Mouse (Mus musculus): ENCODE data around the gene Hist1h3f. TPM values are rescaled to one million over a fixed set of nuclear protein-coding genes. Genes with fewer than 3 reads are reported as not detected.
A peak's percentile ranks its signal among the peaks of the same experiment; 100 is the strongest.
"Not testable (repeated sequence)": the region's sequence is repeated elsewhere in the genome, so short reads cannot be mapped to it uniquely, and the experiment has no call there.

Hist1h3f gene
- total and polyA plus RNA-seq, 2 experiments from 2014 or later, result 0.21 to 239 TPM

DNA sequence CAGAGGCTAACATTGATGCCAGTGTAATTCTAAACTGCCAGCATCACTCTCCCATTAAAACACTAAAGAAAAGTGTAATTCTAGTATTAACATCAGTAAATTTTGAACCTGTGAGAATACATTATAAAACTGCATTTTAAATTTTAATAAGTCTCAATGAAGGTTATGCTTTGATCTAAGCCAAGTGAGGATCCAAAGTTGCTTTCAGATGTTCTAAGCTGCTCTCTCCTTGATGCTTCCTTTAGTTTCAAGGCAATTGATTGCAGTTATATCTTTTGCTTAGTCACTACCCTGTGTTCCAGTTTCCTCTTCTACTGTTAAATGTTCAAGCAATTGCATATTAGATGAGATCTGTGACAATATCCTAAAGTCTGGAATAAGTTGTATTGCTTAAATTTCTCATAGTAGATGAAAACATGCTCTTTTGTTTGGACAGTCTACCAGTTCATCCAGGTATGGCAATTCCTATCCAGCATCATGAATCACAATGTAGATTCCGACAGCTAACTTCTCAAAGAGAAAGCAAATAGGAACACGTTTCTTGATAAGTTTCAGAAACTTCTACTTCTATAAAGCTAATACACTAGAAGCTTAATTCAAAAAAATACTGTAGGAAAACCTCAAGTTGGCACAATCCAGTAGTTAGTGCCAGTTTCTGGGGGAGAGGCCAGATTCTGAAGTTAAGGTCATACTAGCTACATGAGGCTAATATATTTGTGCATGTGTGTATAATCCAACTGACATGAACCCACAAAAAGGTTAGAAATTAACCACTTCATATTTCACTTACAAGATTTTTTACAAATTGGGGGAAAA is 28.6 kb downstream of the Hist1h3f start:
- H3K4me2 ChIP-seq (ENCODE audit: low read depth, low read length, poor library complexity, severe bottlenecking), result peak overlapping the region; percentile 52
- 0 out of 2 replicates have a peak overlapping the region, but pooled peaks have one; percentile 20 for H3K9ac ChIP-seq (replicated peaks; ENCODE audit: low read length, poor library complexity, severe bottlenecking)
- TF ChIP-seq CTCF (IDR thresholded peaks at IDR 0.05), result no peak
- H3K27ac ChIP-seq (ENCODE audit: low read depth, low read length), result no peak overlapping the region
- H3K4me3 ChIP-seq (ENCODE audit: low read depth, low read length), result peak overlapping the region; percentile 39; the same call in 1 of the 2 replicates
- H3K27me3 ChIP-seq (ENCODE audit: insufficient read depth, low read length), result no peaks in the 10 kb centered on the region
- no peaks in the 10 kb centered on the region for H3K9me3 ChIP-seq (ENCODE audit: low read length)
- no peaks in the 10 kb centered on the region for H3K36me3 ChIP-seq (ENCODE audit: insufficient read depth, low read length)
- 0 out of 2 replicates have a peak, but pooled peaks cover 8% of the 10 kb centered on the region for H3K4me1 ChIP-seq (ENCODE audit: insufficient read depth, low read length)
- WGBS, result 45% methylated on average over 2 of the region's 2 CpGs
- DNase-seq (ENCODE audit: low spot score) (no peak), ATAC-seq (ENCODE audit: low FRiP score) (no peak)

DNA sequence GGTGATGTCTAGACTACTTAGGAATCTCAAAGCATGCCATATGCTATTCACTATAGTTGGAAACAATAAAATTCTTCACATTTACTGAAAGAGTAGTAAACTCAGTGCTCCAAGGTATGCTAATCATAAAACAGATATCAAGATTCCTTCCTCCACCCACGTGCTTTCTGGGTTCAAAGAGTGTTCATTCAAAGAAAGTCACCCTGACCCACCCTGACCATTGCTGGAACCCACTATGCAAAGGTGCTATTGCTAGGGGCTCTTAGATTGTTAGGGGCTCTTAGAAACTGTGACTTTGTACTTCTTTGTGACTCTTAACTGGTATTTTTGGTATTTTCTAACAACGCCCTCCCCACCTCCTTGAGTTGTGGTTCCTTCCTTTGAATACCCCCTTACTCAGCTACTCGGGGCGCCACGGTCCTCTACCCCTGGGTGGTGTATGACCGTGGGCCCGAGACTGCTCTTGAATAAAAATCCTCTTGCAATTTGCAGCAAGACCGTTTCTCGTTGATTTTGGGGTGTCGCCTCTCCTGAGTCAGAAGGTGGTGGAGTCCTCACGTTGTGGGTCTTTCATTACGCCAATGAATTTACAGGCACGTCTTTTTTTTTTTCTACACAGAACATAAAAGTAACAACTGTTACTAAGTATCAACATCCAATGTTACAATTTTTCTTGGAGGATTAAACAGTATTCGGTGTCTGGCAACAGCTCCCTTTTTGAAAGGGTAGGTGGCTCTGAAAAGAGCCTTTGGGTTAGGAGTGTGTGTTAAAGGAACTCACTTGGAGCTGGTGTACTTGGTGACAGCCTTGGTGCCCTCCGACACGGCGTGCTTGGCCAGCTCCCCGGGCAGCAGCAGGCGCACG is 29.4 kb downstream of the Hist1h3f start:
- not testable (repeated sequence) for DNase-seq (ENCODE audit: low spot score); ATAC-seq (ENCODE audit: low FRiP score); H3K27me3 ChIP-seq (ENCODE audit: insufficient read depth, low read length); H3K36me3 ChIP-seq (ENCODE audit: insufficient read depth, low read length); H3K9ac ChIP-seq (replicated peaks; ENCODE audit: low read length, poor library complexity, severe bottlenecking); H3K4me1 ChIP-seq (ENCODE audit: insufficient read depth, low read length); H3K9me3 ChIP-seq (ENCODE audit: low read length)
- 12% methylated on average over 18 of the region's 20 CpGs for WGBS
- H3K4me2 ChIP-seq (ENCODE audit: low read depth, low read length, poor library complexity, severe bottlenecking), result peak overlapping the region; percentile 54
- peak overlapping the region; percentile 30; the same call in 1 of the 2 replicates for H3K4me3 ChIP-seq (ENCODE audit: low read depth, low read length)
- peak overlapping the region; percentile 47; the same call in 1 of the 2 replicates for H3K27ac ChIP-seq (ENCODE audit: low read depth, low read length)

DNA sequence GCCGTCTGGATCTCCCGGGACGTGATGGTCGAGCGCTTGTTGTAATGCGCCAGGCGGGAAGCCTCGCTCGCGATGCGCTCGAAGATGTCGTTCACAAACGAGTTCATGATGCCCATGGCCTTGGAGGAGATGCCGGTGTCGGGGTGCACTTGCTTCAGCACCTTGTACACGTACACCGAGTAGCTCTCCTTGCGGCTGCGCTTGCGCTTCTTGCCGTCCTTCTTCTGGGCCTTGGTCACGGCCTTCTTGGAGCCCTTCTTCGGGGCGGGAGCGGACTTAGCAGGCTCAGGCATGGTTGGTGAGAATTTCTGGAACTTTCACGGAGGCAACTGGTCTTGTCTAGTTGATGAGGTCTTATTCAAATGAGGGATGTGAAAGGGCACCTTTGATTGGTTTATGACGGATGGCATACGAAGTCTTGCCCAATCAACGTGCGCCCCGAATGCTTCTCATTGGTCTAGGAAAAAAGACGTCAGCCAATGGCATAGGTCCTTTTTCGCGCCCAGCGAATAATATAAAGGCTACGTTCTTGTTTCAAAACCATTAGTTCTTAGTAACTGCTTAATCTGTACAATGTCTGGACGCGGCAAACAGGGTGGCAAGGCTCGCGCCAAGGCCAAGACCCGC is 30.2 kb downstream of the Hist1h3f start, which contains the start of the genes Hist1h2bf and Hist1h2ad:
TSS of gene Hist1h2bf (minus strand) at position 299 of the 627 bp plus-strand sequence.
TSS of gene Hist1h2ad (plus strand) at position 484 of the 627 bp plus-strand sequence.
- Histone ChIP-seq H3K4me2 (ENCODE audit: low read depth, low read length, poor library complexity, severe bottlenecking) (peak within 1 kb of the TSS; percentile 54), H3K4me3 (ENCODE audit: low read depth, low read length) (peak within 1 kb of the TSS; percentile 38), H3K27ac (ENCODE audit: low read depth, low read length) (peak within 1 kb of the TSS; percentile 67)
- H3K4me1 ChIP-seq (ENCODE audit: insufficient read depth, low read length); H3K9me3 ChIP-seq (ENCODE audit: low read length); H3K27me3 ChIP-seq (ENCODE audit: insufficient read depth, low read length); H3K36me3 ChIP-seq (ENCODE audit: insufficient read depth, low read length); H3K9ac ChIP-seq (replicated peaks; ENCODE audit: low read length, poor library complexity, severe bottlenecking): not testable (repeated sequence)
- peak; percentile 93 for ATAC-seq (ENCODE audit: low FRiP score)
- WGBS, result under 1% methylated on average over 22 of the region's 42 CpGs
- DNase-seq (ENCODE audit: low spot score), result peak; percentile 99

DNA sequence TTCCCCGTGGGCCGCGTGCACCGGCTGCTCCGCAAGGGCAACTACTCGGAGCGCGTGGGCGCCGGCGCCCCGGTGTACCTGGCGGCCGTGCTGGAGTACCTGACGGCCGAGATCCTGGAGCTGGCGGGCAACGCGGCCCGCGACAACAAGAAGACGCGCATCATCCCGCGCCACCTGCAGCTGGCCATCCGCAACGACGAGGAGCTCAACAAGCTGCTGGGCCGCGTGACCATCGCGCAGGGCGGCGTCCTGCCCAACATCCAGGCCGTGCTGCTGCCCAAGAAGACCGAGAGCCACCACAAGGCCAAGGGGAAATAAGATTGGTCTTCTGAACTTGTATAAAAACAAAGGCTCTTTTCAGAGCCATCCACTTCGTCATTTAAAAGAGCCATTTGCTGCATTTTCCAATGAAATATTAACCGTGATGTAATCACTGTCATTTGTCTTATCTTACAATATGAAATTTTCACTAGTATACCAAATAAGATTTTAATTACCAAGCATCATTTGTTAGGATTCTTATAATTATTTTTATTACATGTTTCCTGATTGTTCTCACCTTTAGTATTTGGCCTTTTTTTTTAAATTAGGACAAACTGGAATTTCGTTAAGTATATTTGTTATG is 30.8 kb downstream of the Hist1h3f start:
- peak; percentile 45 for ATAC-seq (ENCODE audit: low FRiP score)
- H3K27ac ChIP-seq (ENCODE audit: low read depth, low read length), result peak overlapping the region; percentile 67
- H3K4me1 ChIP-seq (ENCODE audit: insufficient read depth, low read length); H3K9ac ChIP-seq (replicated peaks; ENCODE audit: low read length, poor library complexity, severe bottlenecking); H3K9me3 ChIP-seq (ENCODE audit: low read length); H3K36me3 ChIP-seq (ENCODE audit: insufficient read depth, low read length); H3K27me3 ChIP-seq (ENCODE audit: insufficient read depth, low read length); DNase-seq (ENCODE audit: low spot score): not testable (repeated sequence)
- H3K4me3 ChIP-seq (ENCODE audit: low read depth, low read length), result peak overlapping the region; percentile 30
- WGBS, result under 1% methylated on average over 6 of the region's 39 CpGs
- H3K4me2 ChIP-seq (ENCODE audit: low read depth, low read length, poor library complexity, severe bottlenecking), result peak overlapping the region; percentile 54

DNA sequence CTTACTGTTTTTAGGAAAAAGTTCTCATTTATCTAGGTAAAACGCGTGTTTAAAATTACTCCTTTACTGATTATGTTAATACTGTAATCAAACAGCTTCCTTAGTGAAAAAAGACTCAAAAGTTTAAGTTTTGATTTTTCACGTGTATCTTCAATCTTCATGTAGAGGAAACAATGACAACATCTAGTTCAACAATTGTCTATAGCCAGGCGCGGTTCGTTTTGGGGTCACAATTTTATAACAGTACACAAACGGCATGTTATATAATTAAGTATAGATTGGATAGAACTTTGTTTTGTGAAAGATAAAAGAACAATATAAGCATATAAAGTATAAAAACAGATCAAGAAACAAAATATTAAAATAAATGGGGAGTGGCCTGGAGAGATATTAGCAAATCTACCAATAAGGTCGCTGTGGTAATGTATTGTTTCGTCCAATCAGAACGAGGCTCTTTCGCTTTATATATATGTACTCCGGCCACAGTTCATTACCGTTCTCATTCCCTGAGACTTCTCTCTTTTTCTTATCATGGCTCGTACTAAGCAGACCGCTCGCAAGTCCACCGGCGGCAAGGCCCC is 31.5 kb downstream of the Hist1h3f start, which contains the start of gene Hist1h3d:
TSS of gene Hist1h3d (plus strand) at position 493 of the 581 bp plus-strand sequence.
- peak within 1 kb of the TSS; percentile 38 for H3K4me3 ChIP-seq (ENCODE audit: low read depth, low read length)
- DNase-seq (ENCODE audit: low spot score) (peak; percentile 93), ATAC-seq (ENCODE audit: low FRiP score) (peak; percentile 63)
- H3K27ac ChIP-seq (ENCODE audit: low read depth, low read length), result peak within 1 kb of the TSS; percentile 67
- no peaks in the 10 kb centered on the region for H3K27me3 ChIP-seq (ENCODE audit: insufficient read depth, low read length)
- H3K9ac ChIP-seq (replicated peaks; ENCODE audit: low read length, poor library complexity, severe bottlenecking), result 0 out of 2 replicates have a peak within 1 kb of the TSS, but pooled peaks have one; percentile 33
- TF ChIP-seq CTCF (IDR thresholded peaks at IDR 0.05), result no peak
- H3K36me3 ChIP-seq (ENCODE audit: insufficient read depth, low read length), result no peaks in the 10 kb centered on the region
- H3K4me2 ChIP-seq (ENCODE audit: low read depth, low read length, poor library complexity, severe bottlenecking), result peak within 1 kb of the TSS; percentile 53
- under 1% methylated on average over 18 of the region's 18 CpGs for WGBS
- H3K9me3 ChIP-seq (ENCODE audit: low read length), result no peaks in the 10 kb centered on the region
- H3K4me1 ChIP-seq (ENCODE audit: insufficient read depth, low read length), result 0 out of 2 replicates have a peak, but pooled peaks cover 8% of the 10 kb centered on the region

DNA sequence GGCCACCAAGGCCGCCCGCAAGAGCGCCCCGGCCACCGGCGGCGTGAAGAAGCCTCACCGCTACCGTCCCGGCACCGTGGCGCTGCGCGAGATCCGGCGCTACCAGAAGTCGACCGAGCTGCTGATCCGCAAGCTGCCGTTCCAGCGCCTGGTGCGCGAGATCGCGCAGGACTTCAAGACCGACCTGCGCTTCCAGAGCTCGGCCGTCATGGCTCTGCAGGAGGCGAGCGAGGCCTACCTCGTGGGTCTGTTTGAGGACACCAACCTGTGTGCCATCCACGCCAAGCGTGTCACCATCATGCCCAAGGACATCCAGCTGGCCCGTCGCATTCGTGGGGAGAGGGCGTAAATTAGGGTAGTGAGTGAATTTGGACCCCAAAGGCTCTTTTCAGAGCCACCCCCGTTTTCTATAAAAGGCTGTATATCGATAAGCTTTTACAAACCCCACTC is 32.0 kb downstream of the Hist1h3f start:
- H3K4me1 ChIP-seq (ENCODE audit: insufficient read depth, low read length); ATAC-seq (ENCODE audit: low FRiP score); H3K36me3 ChIP-seq (ENCODE audit: insufficient read depth, low read length); H3K27me3 ChIP-seq (ENCODE audit: insufficient read depth, low read length); DNase-seq (ENCODE audit: low spot score); H3K9me3 ChIP-seq (ENCODE audit: low read length): not testable (repeated sequence)
- WGBS, result 0% methylated on average over 9 of the region's 40 CpGs
- H3K4me3 ChIP-seq (ENCODE audit: low read depth, low read length), result peak overlapping the region; percentile 38
- H3K9ac ChIP-seq (replicated peaks; ENCODE audit: low read length, poor library complexity, severe bottlenecking), result 0 out of 2 replicates have a peak overlapping the region, but pooled peaks have one; percentile 33
- peak overlapping the region; percentile 47; the same call in 1 of the 2 replicates for H3K27ac ChIP-seq (ENCODE audit: low read depth, low read length)
- peak overlapping the region; percentile 53 for H3K4me2 ChIP-seq (ENCODE audit: low read depth, low read length, poor library complexity, severe bottlenecking)
